Mouse (Mus musculus): ENCODE results near the gene Kcnb1. TPM values are rescaled to one million over a fixed set of nuclear protein-coding genes. Genes with fewer than 3 reads are reported as not detected.
A peak's percentile ranks its signal among the peaks of the same experiment; 100 is the strongest.

The Kcnb1 gene
- total and polyA plus RNA-seq, 2 experiments from 2014 or later: 1.7 to 4.8 TPM

DNA sequence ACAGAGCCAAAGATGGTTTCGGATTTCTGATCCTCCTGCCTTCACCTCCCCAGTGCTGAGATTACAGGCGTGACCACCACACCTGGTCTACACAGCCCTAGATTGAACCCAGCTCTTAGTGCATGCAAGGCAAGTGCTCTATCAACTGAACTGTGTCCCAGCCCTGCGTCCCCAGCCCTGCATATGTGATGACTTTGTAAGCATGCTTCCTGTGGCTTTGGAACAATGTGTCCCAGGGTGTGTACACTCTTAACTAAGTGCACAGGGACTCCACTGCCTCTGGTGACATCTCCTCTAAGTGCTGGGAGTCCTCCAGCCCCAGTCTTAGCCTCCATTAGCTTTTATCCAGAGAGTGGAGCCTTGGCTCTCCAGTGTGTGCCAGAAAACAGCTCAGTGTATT is 3.4 kb upstream of the Kcnb1 start:
- Histone ChIP-seq H3K27ac (ENCODE audit: low read depth) (no peak overlapping the region), H3K4me3 (ENCODE audit: low read depth, low read length) (no peak overlapping the region), H3K27me3 (ENCODE audit: control insufficient read depth, insufficient read depth, low read length) (peaks cover 21% of the 10 kb centered on the region), H3K4me1 (ENCODE audit: control insufficient read depth, insufficient read depth) (peaks cover 12% of the 10 kb centered on the region; the same call in 1 of the 2 replicates), H3K9ac (replicated peaks; ENCODE audit: low read depth, low read length) (no peak overlapping the region), H3K9me3 (replicated peaks; ENCODE audit: control insufficient read depth, low read length) (no peaks in the 10 kb centered on the region), H3K36me3 (replicated peaks; ENCODE audit: control insufficient read depth, insufficient read depth, low read length) (no peaks in the 10 kb centered on the region), H3K4me2 (ENCODE audit: low read depth, low read length) (no peak overlapping the region)
- DNase-seq (ENCODE audit: low spot score): no peak
- WGBS: 65% methylated on average over 3 of the region's 3 CpGs
- no peak for TF ChIP-seq CTCF (IDR thresholded peaks at IDR 0.05; ENCODE audit: low read depth)
- TF ChIP-seq EP300 (IDR thresholded peaks at IDR 0.05; ENCODE audit: low read depth): no peak
- no peak for ATAC-seq (ENCODE audit: insufficient read depth, low read depth)

GRCm38 (mm10) chr2:167189291-167190075 is 472 bp downstream of the Kcnb1 start:
- Histone ChIP-seq H3K27me3 (ENCODE audit: control insufficient read depth, insufficient read depth, low read length) (peaks cover 41% of the 10 kb centered on the region), H3K9ac (replicated peaks; ENCODE audit: low read depth, low read length) (0 out of 2 replicates have a peak overlapping the region, but pooled peaks have one; percentile 10), H3K27ac (ENCODE audit: low read depth) (no peak overlapping the region), H3K4me1 (ENCODE audit: control insufficient read depth, insufficient read depth) (peaks cover 12% of the 10 kb centered on the region; the same call in 1 of the 2 replicates), H3K9me3 (replicated peaks; ENCODE audit: control insufficient read depth, low read length) (no peaks in the 10 kb centered on the region), H3K36me3 (replicated peaks; ENCODE audit: control insufficient read depth, insufficient read depth, low read length) (no peaks in the 10 kb centered on the region), H3K4me3 (ENCODE audit: low read depth, low read length) (peak overlapping the region; percentile 56), H3K4me2 (ENCODE audit: low read depth, low read length) (peak overlapping the region; percentile 84)
- TF ChIP-seq EP300 (IDR thresholded peaks at IDR 0.05; ENCODE audit: low read depth) (no peak), CTCF (IDR thresholded peaks at IDR 0.05; ENCODE audit: low read depth) (no peak)
- 1% methylated on average over 38 of the region's 91 CpGs for WGBS
- ATAC-seq (ENCODE audit: insufficient read depth, low read depth) (peak; percentile 36), DNase-seq (ENCODE audit: low spot score) (no peak)

DNA sequence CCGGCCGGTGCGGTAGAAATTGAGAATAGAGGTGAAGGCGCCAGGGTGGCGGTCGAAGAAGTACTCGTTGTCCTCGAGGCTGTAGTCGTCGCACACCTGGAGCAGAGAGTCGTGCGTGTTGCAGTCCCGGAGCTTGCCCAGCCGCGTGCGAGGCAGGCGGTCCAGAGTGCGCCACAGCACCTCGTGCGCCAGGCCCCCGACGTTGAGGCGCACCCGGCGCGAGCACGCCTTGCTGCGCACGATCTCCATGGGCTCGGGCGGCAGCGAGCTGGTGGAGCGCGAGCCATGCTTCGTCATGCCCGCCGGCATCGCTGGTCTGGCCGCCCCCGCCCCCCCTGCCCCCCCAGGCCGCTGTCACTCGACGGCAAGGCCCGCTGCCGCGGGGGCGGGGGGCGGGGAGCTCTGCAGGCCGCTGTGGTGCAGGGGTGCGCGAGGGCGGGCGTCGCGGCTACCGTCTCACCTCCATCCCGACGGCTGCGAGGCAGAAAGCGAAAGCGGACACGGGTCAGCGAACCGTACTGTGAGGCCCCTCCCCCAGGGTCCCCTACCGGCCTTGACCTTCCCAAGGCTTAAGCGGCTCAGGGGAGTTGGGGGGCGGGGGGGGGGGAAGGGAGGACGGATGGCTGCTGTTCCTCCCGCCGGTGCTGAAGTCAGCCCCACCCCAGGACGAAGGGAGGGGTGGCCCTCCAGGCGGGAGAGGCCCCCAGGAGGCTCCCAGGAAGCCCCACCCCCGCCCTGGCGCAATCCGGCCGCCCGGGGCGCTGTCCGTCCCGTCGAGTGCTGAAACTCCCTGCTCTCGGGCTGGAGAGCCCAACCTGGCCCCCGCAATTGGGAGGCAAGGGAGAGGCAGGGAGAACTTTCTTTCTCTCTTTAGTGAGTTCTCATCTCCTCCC is 1.4 kb downstream of the Kcnb1 start:
- no peak overlapping the region for H3K9ac ChIP-seq (replicated peaks; ENCODE audit: low read depth, low read length)
- DNase-seq (ENCODE audit: low spot score): peak; percentile 70
- no peaks in the 10 kb centered on the region for H3K9me3 ChIP-seq (replicated peaks; ENCODE audit: control insufficient read depth, low read length)
- no peak overlapping the region for H3K27ac ChIP-seq (ENCODE audit: low read depth)
- WGBS: 18% methylated on average over 59 of the region's 83 CpGs
- peak overlapping the region; percentile 56 for H3K4me3 ChIP-seq (ENCODE audit: low read depth, low read length)
- peak; percentile 34; the same call in 1 of the 2 replicates for TF ChIP-seq EP300 (IDR thresholded peaks at IDR 0.05; ENCODE audit: low read depth)
- peak; percentile 45 for TF ChIP-seq CTCF (IDR thresholded peaks at IDR 0.05; ENCODE audit: low read depth)
- peak overlapping the region; percentile 84 for H3K4me2 ChIP-seq (ENCODE audit: low read depth, low read length)
- peaks cover 41% of the 10 kb centered on the region for H3K27me3 ChIP-seq (ENCODE audit: control insufficient read depth, insufficient read depth, low read length)
- H3K4me1 ChIP-seq (ENCODE audit: control insufficient read depth, insufficient read depth): peaks cover 12% of the 10 kb centered on the region; the same call in 1 of the 2 replicates
- no peaks in the 10 kb centered on the region for H3K36me3 ChIP-seq (replicated peaks; ENCODE audit: control insufficient read depth, insufficient read depth, low read length)
- ATAC-seq (ENCODE audit: insufficient read depth, low read depth): peak; percentile 80

DNA sequence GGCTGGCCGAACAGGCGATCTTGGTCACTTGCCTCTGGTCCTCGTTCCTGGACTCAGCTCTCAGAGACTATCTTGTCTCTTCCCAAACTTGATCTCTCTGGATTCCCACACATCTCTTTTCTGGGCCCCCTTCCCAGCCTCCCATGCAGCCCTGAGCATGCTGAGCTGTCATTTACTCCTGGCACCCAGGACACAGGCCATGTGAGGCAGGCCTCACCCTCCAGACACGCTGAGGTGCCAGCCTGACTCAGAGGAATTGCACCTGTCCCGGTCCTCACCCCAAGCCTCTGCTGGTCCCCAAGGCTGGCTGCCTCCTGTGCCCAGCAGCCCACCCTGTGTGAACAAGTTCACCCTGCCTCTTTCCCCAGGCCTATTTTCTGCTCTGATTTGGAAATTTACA is 2.8 kb downstream of the Kcnb1 start:
- no peak overlapping the region for H3K9ac ChIP-seq (replicated peaks; ENCODE audit: low read depth, low read length)
- peaks cover 41% of the 10 kb centered on the region for H3K27me3 ChIP-seq (ENCODE audit: control insufficient read depth, insufficient read depth, low read length)
- no peaks in the 10 kb centered on the region for H3K36me3 ChIP-seq (replicated peaks; ENCODE audit: control insufficient read depth, insufficient read depth, low read length)
- TF ChIP-seq CTCF (IDR thresholded peaks at IDR 0.05; ENCODE audit: low read depth): no peak
- TF ChIP-seq EP300 (IDR thresholded peaks at IDR 0.05; ENCODE audit: low read depth): no peak
- no peak overlapping the region for H3K27ac ChIP-seq (ENCODE audit: low read depth)
- no peak overlapping the region for H3K4me3 ChIP-seq (ENCODE audit: low read depth, low read length)
- H3K4me1 ChIP-seq (ENCODE audit: control insufficient read depth, insufficient read depth): peaks cover 12% of the 10 kb centered on the region; the same call in 1 of the 2 replicates
- 86% methylated on average over 5 of the region's 5 CpGs for WGBS
- no peak for ATAC-seq (ENCODE audit: insufficient read depth, low read depth)
- no peak overlapping the region for H3K4me2 ChIP-seq (ENCODE audit: low read depth, low read length)
- DNase-seq (ENCODE audit: low spot score): no peak
- no peaks in the 10 kb centered on the region for H3K9me3 ChIP-seq (replicated peaks; ENCODE audit: control insufficient read depth, low read length)

DNA sequence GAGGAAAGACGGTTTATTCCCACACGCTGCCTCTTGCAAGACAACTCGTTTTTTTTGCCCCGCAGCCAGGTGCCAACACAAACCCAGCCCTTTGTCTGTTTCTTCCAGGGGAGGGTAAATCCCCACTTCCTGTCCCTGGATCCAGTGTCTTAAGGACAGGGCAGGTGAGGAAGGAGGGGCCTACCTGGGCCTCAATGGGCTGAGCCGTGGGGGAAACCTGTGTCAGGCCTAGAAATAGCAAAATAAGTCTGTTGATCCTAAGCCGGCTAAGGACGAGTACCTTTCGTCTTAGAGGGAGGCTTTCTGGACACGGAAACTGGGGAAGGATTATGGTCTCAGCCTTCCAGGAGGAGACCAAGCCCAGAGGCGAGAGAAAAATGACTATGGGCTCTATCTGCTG is 3.4 kb downstream of the Kcnb1 start:
- H3K27me3 ChIP-seq (ENCODE audit: control insufficient read depth, insufficient read depth, low read length): peaks cover 38% of the 10 kb centered on the region
- WGBS: 65% methylated on average over 10 of the region's 10 CpGs
- no peak overlapping the region for H3K4me3 ChIP-seq (ENCODE audit: low read depth, low read length)
- ATAC-seq (ENCODE audit: insufficient read depth, low read depth) (no peak), DNase-seq (ENCODE audit: low spot score) (no peak)
- no peak overlapping the region for H3K4me2 ChIP-seq (ENCODE audit: low read depth, low read length)
- H3K9ac ChIP-seq (replicated peaks; ENCODE audit: low read depth, low read length): no peak overlapping the region
- H3K27ac ChIP-seq (ENCODE audit: low read depth): no peak overlapping the region
- TF ChIP-seq CTCF (IDR thresholded peaks at IDR 0.05; ENCODE audit: low read depth) (no peak), EP300 (IDR thresholded peaks at IDR 0.05; ENCODE audit: low read depth) (no peak)
- H3K9me3 ChIP-seq (replicated peaks; ENCODE audit: control insufficient read depth, low read length): no peaks in the 10 kb centered on the region
- H3K36me3 ChIP-seq (replicated peaks; ENCODE audit: control insufficient read depth, insufficient read depth, low read length): no peaks in the 10 kb centered on the region
- H3K4me1 ChIP-seq (ENCODE audit: control insufficient read depth, insufficient read depth): peaks cover 12% of the 10 kb centered on the region; the same call in 1 of the 2 replicates
